Mouse (Mus musculus) cerebellum, adult (tissue): ENCODE results near the gene Bpifb1.
"Not testable (repeated sequence)": the region's sequence is repeated elsewhere in the genome, so short reads cannot be mapped to it uniquely, and the experiment has no call there.

Source experiments
- ATAC-seq: cut with Nextera tagmentation; 2 replicates; pipeline ENCODE4 v1.9.2; 2017; ENCODE audit warnings: mild to moderate bottlenecking, moderate library complexity, mixed read lengths; ENCODE audit not compliant: insufficient number of reproducible peaks, low FRiP score, low TSS enrichment

Gene Bpifb1

DNA sequence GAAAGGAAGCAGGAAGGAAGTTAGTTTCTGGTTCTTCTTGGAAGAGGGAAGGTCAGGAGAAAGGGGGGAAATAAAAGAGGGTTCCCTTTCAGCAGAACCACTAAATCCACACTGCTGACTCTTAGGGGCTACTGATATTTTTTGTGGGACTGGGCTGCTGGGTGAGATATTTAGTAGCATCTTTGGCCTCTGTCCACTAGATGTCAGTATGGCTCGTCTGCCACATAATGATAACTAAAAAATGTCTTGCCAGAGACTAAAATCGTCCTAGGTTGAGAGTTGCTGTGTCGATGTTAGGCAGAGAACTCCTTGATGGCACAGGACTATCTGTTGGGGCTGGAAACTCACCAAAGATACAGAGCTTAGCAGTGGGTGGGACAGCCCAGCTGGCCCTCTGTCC is 18.5 kb downstream of the Bpifb1 start:
- no peak for ATAC-seq

DNA sequence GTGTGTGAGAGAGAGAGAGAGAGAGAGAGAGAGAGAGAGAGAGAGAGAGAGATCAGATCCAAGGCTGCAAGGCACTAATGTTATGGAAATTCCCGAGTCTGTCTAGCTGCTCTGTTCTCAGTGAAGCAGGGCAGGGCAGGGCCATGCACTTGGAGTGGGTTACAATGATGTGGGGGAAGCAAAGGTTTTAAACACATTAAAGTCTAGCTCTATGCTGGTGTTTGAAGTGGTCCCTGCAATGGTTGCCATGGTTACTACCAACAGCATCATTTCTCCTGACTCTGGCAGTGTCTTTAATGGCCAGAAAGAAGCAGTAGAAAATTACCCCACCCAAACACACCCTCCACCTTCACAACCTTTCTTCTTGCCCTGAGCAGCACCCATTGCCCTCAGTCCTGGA is 20.5 kb downstream of the Bpifb1 start:
- ATAC-seq: no peak

DNA sequence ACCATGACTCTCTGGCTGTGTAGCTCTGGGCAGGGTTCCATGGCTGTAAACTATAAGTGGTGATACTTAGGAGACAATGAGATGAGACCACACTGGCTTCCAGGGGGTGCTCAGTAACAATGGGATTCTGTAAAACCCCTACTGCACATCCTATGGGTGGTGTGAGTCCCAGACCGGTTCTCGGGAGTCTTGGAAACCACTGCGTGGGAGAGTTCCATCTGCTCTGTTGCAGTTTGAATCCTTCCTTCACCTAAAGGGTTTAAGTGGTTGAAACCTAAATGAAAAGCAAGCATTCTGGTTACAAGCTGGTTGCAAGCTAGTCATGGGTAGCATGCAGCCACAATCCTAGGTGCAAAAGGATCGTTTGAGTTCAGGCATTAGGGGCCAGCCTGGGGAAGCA is 21.3 kb downstream of the Bpifb1 start:
- ATAC-seq: no peak

DNA sequence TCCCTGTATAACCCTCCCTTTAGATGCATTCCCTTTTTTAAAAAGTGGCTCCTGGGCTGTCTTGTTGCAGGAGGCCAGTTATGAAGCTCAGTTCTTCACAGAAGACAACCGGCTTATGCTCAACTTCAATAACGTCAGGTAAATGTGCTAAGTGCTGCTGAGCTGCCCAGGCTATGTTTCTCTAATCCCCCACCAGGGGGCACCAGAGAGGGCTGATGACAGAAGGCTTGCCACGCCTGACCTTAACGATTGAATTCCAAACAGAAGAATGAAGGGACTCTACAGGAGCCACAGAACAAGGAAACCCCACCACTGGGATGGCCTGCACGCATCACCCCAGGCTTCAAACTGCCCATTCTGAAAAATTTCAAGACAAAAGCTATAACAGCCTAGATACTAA is 24.6 kb downstream of the Bpifb1 start:
- peak; percentile 49; the same call in 1 of the 2 replicates for ATAC-seq

DNA sequence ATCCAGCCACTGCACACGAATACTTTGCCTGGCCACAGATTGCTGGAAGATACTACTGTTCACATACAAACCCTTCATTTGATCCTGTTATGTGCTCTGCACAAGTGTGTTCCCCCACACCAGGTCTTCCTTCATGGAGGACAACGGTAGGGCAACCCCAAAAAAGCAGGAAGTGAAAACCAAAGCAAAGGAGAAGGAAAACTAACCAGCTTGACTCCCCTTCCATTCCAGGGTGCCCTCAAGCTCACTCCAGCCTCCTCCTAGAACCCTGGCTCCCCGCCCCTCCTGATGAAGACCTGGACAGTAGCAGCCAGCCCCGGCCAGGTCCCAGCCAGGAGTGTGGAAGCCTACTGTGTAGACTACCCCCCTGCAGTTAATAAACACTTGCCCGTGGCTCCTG is 29.3 kb downstream of the Bpifb1 start:
- ATAC-seq: no peak

DNA sequence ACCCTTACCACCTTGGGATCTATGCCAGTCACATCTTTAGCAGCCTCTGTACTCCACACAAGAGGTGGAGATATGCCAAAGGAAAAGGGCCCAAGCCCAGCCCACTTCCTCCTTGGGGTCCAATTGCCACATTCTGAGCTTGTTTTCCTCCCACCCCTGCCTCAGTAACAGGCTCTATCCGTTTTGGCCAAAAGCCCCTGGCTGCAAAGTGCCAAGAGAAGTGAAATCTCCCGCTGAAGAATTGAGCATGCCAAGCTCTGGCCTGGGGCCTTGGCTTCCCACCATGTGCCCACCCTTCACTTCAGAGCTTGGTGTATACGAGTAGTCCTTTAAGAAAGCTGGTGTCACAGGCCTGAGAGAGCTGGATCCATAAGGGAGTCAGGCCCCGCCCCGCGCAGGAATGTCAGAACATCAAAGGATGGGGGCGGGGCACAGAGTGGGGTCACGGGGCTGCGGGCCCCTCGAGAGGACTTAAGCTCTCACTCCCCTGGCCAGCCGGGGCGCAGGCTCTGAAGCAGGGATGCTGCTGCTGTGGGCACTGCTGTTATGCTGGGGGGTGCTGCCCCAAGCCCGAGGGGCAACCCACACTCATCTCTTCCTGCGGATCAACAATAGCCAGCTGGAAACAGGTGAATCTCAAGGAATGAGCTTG is 32.8 kb downstream of the Bpifb1 start, which contains the start of gene Bpifb5:
TSS of gene Bpifb5 (plus strand) at position 478 of the 652 bp plus-strand sequence.
- ATAC-seq: no peak

DNA sequence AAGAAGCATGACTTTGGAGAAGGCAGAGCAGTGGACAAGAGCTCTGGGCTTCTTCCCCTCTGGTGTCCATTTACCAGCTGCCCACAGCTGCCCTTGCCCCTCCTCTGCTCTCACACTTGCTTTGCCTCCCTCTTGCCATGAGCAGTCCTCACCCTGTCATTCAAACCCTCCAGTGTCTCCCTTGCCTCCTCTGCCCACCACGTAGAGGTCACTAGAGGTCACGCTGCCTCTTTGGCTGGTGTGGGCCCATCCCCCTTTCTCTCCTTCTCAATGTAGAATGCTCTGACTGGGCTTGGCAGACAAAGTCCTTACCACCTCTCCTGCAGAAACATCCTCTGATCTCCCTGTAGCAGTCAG is 33.3 kb downstream of the Bpifb1 start:
- no peak for ATAC-seq

DNA sequence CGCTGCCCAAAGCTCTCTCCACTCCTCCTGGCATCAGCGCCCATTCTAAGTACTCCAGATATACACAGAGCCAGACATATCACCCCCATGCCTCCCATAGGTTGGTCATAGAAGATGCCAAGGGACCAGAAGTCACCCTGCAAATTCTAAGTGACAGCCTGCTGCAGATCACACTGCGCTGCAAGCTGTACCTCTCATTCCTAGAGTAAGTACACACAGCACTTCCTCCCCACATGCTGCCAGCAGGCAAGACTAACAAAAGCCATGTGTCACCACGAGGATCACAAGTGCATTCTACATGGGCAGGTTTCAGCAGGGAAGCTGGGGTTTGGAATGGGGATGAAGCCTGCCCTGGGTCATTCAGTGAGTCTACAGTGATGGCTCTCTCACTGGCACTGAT is 36.4 kb downstream of the Bpifb1 start:
- ATAC-seq: no peak; the same call in 1 of the 2 replicates

DNA sequence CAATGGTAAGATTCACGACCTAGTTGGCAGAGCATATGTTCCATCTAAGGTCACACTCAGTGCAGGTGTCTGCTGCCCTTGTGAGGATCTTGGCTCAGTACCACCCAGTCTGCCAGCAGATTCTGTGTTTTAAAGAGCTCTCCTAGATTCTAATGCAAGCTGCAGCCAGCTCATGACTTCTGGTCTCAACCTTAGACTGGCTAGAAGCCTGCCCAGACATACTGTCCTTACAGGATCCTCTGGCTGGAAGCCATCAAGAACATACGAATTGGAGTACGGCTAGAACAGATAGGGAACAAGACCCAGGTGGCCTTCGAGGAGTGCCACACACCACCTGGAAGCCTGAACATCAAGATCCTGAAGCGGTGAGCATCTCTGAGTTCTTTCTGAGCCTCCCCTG is 37.2 kb downstream of the Bpifb1 start:
- no peak for ATAC-seq

DNA sequence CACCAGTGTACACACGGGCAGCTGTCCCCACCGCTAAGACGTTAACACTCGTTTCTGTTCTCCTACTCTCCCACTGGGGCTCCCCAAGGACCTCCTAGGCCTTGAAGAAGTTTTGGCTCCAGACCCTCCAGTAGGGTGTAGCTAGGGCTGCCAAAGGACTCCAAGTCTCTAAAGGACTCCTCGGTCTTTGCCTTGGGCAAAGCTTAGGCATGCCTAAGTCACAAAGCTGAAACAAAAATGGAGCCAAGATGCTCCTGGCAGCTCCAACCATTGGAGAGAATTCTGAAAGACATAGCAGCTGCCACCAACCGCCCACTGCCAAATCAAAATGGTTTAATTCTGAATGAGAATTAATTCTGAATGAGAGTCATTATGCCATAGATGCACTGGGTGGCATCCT is 42.8 kb downstream of the Bpifb1 start:
- no peak for ATAC-seq

DNA sequence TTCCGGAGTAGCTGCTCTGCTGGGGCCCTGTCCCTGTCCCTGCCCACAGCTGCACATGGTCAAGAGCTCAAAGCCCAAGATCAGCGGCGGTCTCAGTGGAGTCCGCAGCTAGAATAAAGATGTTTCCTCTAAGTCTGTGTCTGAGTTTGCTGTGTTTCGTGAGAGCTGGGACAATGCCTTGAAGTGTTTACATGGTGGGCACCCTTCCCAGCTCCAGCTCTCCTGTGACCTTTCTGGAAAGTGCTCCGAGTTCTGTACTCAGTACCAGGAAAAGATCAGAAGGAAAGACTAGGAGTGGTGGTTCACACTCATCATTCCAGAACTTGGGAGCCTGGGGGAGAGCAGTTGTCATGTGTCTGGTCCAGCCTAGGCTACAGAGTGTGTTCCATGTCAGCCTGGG is 50.2 kb downstream of the Bpifb1 start:
- ATAC-seq: no peak

DNA sequence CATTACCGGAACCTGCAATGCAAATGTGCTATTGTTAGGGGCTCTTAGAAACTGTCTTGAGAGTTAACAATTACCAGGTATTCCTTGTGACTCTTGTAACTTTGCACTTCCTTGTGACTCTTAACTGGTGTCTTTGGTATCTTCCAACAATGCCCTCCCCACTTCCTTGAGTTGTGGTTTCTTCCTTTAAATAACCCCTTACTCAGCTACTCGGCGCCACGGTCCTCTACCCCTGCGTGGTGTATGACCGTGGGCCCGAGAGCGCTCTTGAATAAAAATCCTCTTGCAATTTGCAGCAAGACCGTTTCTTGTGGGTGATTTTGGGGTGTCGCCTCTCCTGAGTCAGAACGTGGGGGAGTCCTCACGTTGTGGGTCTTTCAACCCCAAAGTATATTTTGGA is 52.1 kb downstream of the Bpifb1 start:
- not testable (repeated sequence) for ATAC-seq

DNA sequence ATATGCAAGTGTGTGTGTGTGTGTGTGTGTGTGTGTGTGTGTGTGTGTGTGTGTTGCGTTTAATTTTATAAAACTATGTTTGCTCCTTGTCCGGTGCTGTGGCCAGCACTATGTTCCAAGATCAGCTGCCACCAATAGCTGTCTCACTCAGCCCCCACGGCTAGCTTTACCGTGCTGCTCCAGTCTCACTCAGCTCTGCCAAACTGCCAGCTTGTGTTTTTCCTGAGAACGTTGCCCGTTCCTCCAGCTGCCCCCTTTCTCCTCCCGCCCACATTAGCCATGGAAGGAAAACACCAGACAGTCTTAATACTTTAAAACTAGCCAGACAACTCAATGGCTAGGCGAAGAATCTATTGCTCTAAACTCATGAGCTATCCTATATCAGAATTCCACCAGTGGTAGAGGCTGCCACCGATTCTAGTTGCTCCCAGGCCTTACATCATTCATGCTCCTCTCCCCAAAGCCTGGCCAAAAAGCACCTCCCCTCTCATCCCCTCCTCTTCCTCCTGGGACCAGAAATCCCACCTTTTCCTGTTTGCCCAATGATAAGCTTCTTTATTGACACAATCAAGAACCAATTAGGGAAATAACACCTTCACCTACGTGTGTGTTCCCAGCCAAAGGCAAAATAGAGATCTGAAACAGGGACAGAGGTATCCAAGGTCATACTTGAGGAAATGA is 52.9 kb downstream of the Bpifb1 start:
- no peak for ATAC-seq

DNA sequence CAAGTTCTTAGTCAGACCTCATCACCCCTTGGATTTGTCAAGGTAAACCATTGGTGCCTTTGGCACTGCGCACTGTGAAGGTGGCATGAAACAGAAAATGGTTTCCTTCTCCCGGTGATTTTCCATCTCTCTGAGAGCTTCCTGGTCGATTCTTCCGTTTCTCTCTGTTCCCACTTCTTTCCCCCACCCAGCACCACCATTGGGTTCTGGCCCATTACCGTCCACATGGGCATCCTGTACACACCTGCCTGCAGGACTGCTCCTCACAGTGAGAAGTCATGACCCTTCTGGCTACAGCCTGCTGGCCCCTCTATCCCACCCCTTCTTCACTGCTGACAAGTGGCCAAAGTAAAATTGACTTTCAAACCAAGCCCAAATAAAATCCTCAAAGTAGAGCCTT is 54.7 kb downstream of the Bpifb1 start:
- ATAC-seq: no peak

DNA sequence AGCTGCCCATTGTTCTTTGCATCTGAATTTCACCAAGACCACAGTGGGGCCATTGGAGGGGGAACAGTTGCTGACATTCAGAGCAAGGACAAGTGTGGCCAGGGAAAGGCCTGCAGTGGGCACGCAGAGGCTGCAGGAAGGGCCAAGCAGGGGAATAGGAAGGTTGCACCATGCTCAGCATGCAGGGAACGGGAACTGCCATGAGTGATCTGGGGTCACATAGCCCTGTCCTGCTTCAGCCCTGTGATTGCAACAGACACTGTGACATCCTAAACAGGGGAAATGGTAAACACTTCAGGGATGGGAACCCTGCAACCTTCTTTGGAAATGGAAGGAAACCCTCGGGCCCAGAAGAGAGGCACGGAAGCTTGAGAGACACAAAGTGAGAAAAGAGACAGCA is 64.6 kb downstream of the Bpifb1 start:
- not testable (repeated sequence) for ATAC-seq

DNA sequence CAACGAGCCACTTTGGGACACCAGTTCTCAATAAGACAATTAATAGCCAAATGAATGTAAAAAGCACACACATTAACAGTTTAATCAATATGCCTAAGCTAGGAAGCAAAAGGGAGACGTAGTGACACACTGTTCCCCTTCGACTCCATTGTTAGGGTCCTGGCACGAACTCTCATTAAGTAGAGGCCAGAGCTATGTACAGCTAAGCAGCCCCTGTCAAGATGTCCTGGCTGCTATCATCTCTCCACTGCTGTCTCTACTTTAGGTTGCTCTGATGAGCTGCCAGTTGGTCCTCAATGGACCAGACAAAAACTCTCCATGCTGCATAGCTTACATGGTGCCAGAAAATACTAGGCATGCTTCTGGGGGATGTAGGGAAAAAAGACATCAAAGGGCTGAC is 65.2 kb downstream of the Bpifb1 start:
- ATAC-seq: no peak

DNA sequence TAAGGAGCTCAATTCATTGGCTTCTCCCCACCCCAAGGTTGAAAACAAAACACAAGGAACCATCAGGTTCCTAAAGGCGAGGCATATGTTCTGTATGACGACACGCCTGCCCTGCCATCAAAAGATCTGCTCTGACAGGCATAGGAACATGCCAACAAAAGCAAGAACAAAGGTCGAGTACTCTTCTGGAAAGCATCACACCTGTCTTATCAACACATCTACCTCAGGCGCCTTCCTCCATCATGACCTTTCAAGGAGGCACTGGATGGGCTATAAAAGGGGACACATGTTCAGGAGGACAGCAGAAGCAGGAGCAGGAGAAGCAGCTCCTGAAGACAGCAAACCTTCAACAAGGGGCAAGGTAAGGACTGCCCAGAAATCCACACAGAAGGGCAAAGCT is 66.9 kb downstream of the Bpifb1 start, which contains the start of gene Bpifb9a:
TSS of gene Bpifb9a (plus strand) at position 301 of the 400 bp plus-strand sequence.
- ATAC-seq: not testable (repeated sequence)

DNA sequence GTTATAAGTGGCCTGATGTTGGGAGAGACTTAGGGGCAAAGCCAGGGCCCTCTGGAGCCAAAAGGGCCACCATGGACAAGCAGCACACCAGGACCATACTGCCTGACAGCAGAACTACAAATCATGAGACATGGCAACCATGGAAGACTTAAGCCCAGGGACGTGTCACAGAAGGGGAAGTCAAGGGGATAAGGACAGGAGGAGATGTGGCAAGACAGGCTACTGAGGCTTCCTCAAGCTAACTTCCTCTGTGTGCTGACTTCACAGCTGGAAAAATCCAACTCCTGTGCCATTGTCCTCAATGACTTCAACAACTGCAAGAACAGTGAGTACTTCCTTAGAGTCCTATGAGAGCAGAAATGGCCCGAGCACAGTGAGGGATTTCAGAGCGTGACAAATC is 73.8 kb downstream of the Bpifb1 start:
- not testable (repeated sequence) for ATAC-seq
